Mouse (Mus musculus) CD4-positive, CD25-positive, alpha-beta regulatory T cell, adult 2 months (primary cell): ENCODE data around the gene Lst1.

Experiments used
- DNase-seq: peaks from one replicate; pipeline ENCODE4 v3.0.0-alpha.2; 2012; ENCODE audit warnings: low read depth, low spot score

Gene Lst1

GRCm38 (mm10) chr17:35209785-35210535, 21.7 kb upstream of the Lst1 start:
- peak; percentile 89 for DNase-seq

- no peak for DNase-seq
These were observed 17.1 kb upstream of the Lst1 start for GRCm38 (mm10) chr17:35205380-35205769.

DNA sequence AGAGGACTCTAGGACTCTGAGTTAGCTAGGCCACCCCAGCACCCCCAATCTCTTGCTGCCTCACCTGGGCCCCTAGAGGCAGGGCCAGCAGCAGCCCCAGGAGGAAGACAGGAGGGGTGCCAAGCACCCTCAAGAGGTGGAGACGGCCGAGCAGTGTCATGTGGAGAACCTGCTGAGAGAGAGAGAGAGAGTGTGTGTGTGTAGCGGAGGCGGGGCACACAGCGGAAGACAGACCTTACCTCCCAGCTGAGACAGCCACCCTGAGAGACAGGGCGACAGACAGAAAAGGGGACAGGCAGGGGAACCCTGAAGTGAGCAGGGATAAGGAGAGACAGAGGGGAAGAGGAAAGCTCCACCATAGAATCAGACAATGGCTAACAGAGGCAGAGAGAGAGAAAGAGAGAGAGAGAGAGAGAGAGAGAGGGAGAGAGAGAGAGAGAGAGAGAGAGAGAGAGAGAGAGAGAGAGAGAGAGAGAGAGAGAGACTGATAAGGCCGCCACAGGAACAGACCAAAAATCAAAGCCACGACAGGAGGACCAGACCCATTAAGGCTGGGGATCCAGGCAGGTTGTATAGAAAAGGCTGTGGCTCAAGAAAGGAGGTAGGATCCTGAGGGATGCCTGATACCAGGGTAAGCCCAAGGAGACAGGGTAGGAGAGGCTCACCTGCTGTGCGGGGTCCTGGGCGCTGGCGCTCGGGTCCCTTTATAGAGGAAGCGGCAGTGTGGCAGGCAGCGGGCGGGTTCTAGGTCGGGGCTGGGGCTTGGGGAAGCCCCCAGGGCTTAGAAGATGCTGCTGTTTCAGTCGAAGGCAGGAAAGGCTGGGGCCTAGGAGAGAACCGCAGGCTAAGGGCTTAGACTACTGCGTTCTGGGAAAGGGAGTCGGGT, 16.5 kb upstream of the Lst1 start, which contains the start of gene Lta:
Gene Lta, minus strand, starts transcription at position 858 of the 886 bp plus-strand sequence.
- peak; percentile 88 for DNase-seq

DNA sequence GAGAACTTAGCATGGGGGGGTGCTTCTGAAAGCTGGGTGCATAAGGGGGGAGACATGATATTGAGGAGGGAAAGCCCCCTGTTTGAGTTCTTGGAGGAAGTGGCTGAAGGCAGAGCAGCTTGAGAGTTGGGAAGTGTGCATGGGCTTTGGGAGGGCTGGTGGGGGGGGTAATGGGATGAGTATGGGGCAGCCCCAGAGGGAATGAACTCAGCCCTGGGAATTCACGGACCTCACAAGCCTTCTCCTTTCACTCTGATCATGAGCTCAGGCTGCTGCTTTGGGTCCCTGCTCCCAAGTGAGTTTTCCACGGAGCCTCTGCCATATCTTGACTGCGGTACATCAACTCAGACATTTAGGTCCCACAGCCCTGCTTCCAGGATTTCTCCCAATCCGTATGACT, 14.2 kb upstream of the Lst1 start:
- no peak for DNase-seq

GRCm38 (mm10) chr17:35201787-35202186, 13.5 kb upstream of the Lst1 start, which contains the start of gene Tnf:
Gene Tnf, minus strand, starts transcription at chr17:35202007.
- peak; percentile 88 for DNase-seq

GRCm38 (mm10) chr17:35201128-35201527, 12.9 kb upstream of the Lst1 start:
- peak; percentile 56 for DNase-seq

GRCm38 (mm10) chr17:35200398-35200797, 12.2 kb upstream of the Lst1 start:
- peak; percentile 92 for DNase-seq

DNA sequence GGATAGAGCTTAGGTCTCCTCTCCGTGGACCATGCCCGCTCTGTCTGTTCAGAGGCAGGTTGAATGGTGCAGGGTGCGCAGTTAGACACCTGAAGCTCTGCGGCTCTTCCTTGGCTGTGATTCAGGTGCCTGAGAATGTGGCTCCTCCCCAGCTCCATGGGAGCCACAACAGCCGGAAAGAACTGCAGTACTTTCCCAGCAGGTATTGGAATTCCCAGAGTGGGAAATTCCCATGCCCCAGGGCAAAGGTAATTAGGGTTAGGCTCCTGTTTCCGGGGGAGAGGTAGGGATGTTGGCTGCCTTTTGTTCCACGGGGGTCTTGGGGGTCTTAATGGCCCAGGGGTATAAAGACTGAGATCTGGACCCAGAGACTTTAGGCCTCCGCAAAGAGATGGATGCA, 10.7 kb upstream of the Lst1 start:
- DNase-seq = no peak

GRCm38 (mm10) chr17:35198029-35198428, 9.8 kb upstream of the Lst1 start:
- DNase-seq = peak; percentile 13

GRCm38 (mm10) chr17:35197126-35197525, 8.9 kb upstream of the Lst1 start:
- DNase-seq = peak; percentile 74

GRCm38 (mm10) chr17:35196321-35196641, 8.0 kb upstream of the Lst1 start:
- DNase-seq = peak; percentile 44

DNA sequence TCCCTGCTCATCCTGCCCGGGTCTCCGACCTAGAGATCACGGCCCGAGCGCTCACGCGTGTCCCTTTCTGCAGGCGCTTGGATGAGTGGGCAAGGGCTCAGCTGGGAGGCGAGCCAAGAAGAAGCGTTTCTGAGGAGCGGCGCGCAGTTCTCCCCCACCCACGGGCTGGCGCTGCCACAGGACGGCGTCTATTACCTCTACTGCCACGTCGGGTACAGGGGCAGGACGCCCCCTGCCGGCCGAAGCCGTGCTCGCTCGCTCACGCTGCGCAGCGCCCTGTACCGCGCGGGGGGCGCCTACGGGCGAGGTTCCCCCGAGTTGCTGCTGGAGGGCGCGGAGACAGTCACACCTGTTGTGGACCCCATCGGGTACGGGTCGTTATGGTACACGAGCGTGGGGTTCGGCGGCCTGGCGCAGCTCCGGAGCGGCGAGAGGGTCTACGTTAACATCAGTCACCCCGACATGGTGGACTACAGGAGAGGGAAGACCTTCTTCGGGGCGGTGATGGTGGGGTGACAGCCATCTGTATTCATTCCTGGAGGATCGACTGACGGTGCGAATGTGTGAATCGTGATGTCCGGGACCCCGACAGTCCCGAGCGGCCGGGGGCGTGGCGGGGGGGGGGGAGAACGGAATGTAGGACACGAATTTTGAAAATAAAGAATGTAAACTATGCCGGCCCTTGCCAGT, 7.5 kb upstream of the Lst1 start:
- DNase-seq = peak; percentile 96

DNA sequence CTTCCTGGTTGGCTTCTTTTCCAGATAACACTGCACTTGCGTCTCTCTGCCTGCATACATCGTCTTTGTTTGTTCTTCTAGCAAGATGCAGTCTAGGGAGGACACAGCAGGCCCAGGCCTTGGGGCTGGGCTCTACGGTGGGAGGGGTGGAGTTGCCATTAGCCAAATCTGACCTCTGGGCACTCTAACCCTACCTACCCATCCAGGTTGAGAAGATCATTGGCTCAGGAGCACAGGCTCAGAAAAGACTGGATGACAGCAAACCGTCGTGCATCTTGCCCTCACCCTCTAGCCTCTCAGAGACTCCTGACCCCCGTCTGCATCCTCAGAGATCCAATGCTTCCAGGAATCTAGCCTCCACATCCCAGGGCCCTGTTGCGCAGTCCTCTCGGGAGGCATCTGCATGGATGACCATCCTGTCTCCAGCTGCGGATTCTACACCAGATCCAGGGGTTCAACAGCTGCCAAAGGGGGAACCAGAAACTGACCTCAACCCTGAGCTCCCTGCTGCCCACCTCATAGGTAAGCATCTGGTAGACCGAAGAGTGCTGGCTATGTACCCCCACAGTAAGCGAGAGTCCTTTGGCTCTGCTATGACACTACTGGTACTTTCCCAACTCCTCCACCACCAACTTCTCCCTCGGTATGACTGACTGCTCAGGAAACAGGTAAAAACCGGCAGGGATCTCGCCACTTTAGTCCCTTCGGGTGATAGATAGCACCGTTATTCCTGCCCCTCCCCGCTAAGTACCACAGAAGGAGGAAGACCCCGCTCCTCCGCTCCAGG, 6.8 kb upstream of the Lst1 start:
- no peak for DNase-seq

- peak; percentile 82 for DNase-seq
These were observed 5.9 kb upstream of the Lst1 start, which contains the start of gene Ltb for GRCm38 (mm10) chr17:35193881-35194843. Gene Ltb, plus strand, starts transcription at chr17:35194439.

- DNase-seq = no peak
These were observed 4.7 kb upstream of the Lst1 start for GRCm38 (mm10) chr17:35192924-35193323.

DNA sequence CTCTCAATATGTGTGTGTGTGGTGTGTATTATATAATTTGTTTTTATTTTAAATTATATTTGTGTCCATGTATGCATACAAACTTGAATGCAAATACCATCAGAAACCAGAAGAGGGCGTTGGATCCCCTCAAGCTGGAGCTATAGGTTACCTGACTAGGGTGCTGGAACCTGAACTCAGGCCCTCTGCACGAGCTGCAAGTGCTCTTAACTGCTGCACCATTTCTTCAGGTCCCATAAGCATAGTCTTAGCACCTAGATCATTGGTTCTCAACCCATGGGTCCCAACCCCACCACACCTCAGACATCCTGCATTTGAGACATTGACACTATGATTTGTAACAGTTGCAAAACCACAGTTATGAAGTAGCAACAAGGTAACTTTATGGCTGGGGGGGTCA, 3.5 kb upstream of the Lst1 start:
- peak; percentile 50 for DNase-seq

DNA sequence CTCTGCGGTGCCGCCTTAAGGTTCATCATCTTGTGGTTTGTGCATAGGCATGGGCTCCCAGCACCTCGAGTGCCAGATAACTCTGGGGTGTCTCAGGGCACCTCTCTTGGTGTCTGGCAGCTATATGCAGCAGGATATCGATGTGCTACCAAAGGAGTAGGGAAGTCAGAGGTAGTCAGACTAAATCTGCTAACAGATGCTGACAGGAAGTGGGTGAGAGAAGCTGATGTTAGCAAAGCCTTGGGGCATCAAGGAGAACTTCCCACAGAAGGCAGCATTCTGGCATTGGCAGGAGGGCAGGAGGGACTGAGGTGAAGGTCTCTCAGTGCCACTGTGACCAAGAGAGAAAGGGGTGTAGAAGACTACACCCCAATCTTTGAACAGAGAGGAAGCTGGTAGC, 1.9 kb upstream of the Lst1 start:
- peak; percentile 74 for DNase-seq

DNA sequence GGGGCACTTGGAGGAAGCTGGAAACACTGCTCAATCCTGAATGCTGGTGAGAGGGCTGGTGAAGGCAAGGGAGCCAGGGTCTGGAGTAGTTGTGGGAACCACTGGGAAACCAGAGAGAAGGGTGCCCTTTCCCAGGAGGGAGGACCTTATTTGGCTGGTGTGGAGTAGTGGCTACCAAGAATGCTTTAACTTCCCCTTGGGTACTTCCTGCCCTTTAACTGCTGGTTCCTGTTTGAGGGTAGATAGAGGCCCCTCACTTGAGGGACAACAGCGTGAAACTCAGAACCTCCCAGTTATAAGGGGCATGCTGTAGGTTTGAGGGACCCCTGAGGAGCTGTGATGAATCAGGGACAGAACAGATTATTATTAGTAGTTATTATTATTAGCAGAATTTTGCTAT, 947 bp upstream of the Lst1 start:
- peak; percentile 37 for DNase-seq

DNA sequence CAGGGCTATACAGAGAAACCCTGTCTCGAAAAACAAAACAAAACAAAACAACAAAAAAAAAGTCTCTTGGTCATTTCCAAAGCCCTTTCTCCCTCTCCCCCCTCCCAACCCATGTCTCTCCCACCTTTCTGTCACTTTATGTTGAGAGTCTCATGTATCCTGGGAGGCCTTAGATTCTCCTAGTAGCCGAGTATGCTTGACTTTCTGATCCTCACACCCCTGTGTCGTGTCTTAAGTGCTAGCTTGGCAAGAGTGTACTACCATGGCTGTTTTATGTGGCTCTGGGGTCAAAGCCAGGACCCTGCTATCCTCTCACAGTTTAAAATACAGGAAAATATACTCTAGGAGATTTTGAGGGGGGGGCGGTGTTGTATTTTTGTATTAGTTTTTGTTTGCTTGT, 894 bp downstream of the Lst1 start:
- DNase-seq = no peak

DNA sequence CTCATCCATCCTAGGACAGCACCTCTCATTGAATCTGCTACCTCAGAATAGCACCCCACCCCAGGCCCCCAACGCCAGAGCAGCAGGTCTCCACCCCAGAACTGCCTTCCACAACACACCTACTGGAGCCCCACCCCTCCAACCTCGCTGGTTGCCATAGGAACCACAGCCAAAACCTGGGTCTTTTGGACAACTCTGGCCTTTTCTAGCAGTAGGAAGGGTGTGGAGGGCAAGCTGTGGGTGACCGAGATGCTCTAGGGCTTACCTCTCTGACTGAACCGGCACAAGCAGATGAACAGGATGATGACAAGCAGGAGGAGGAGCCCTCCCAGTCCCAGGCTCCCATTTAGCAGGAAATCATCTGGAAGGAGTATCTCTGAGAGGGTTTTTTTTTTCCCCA, 1.6 kb downstream of the Lst1 start:
- DNase-seq = peak; percentile 85
